Mouse (Mus musculus) neural tube, embryonic 13.5 days (tissue): ENCODE measurements around the gene Glyctk. TPM values are rescaled to one million over a fixed set of nuclear protein-coding genes. Genes with fewer than 3 reads are reported as not detected.

ENCODE experiments used
- ATAC-seq: fragments of 200-750 bp; cut with Nextera tagmentation; 2 replicates; pipeline ENCODE4 v1.8.0; 2017; ENCODE audit warnings: low read depth, mild to moderate bottlenecking, moderate TSS enrichment, moderate library complexity
- H3K27ac ChIP-seq: fragments of 300-500 bp; sonication (generic); replicated peaks from 2 replicates; pipeline ENCODE4 v1.5.1; 2015; ENCODE audit warnings: moderate library complexity, mild to moderate bottlenecking, inconsistent platforms
- H3K27me3 ChIP-seq: fragments of 300-500 bp; sonication (generic); 2 replicates; pipeline ENCODE4 v1.6.1; 2015; ENCODE audit warnings: mild to moderate bottlenecking, inconsistent platforms
- H3K36me3 ChIP-seq: fragments of 300-500 bp; sonication (generic); 2 replicates; pipeline ENCODE4 v1.6.1; 2015; ENCODE audit warnings: mild to moderate bottlenecking, inconsistent platforms
- H3K4me1 ChIP-seq: fragments of 300-500 bp; sonication (generic); replicated peaks from 2 replicates; pipeline ENCODE4 v1.6.1; 2015; ENCODE audit warnings: inconsistent platforms
- H3K4me2 ChIP-seq: fragments of 300-500 bp; sonication (generic); 2 replicates; pipeline ENCODE4 v1.6.1; 2015; ENCODE audit warnings: inconsistent platforms, mild to moderate bottlenecking, moderate library complexity
- H3K4me3 ChIP-seq: fragments of 300-500 bp; sonication (generic); 2 replicates; pipeline ENCODE4 v1.5.1; 2015; ENCODE audit warnings: mild to moderate bottlenecking, inconsistent platforms
- H3K9ac ChIP-seq: fragments of 300-500 bp; sonication (generic); 2 replicates; pipeline ENCODE4 v1.6.1; 2015; ENCODE audit warnings: moderate library complexity, mild to moderate bottlenecking, inconsistent platforms
- H3K9me3 ChIP-seq: fragments of 300-500 bp; sonication (generic); 2 replicates; pipeline ENCODE4 v1.6.1; 2016; ENCODE audit warnings: inconsistent platforms
- WGBS: fragments of 180-500 bp; shearing (Covaris S2); methylation state at CpG from one replicate; pipeline ENCODE4 v1.1.7; 2015; 5-methylcytosine and 5-hydroxymethylcytosine counted together
- polyA plus RNA-seq: library from polyadenylated mRNA; unstranded; fragments of >200 nt; fragmentation: Nextera tagmentation; extraction: Ambion mirVana; gene quantifications from 2 replicates; pipeline ENCODE4 v1.2.1, GENCODE M21; 2015

The Glyctk gene
- polyA plus RNA-seq, 1 experiment from 2014 or later, result 5.1 TPM

DNA sequence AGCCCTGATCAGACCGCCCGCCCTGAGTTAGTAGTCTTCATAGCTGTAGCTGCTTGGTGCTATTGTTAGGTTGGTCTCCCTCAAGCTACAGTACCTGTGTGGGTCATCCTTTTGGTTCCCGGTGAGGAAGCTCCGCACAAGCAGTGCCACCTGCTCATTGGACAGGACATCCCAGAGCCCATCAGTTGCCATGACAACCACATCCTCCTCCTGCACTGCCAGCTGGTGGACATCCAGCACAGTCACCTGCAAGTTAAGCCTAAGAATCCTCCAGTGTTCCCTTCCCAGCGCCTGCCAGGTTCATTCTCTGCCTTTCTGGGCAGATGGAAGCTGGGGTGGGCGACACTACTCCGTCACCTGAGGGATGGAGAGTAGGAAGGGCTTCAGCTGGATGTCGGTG lies 37.8 kb upstream of the Glyctk start:
- Histone ChIP-seq H3K9me3 (no peaks in the 10 kb centered on the region), H3K4me2 (no peak overlapping the region), H3K9ac (no peak overlapping the region), H3K4me1 (peaks cover 22% of the 10 kb centered on the region), H3K27ac (peak overlapping the region; percentile 38; the same call in 1 of the 2 replicates), H3K27me3 (no peaks in the 10 kb centered on the region), H3K4me3 (no peak overlapping the region), H3K36me3 (peaks cover 27% of the 10 kb centered on the region)
- no peak for ATAC-seq
- WGBS, result 81% methylated on average over 8 of the region's 8 CpGs

DNA sequence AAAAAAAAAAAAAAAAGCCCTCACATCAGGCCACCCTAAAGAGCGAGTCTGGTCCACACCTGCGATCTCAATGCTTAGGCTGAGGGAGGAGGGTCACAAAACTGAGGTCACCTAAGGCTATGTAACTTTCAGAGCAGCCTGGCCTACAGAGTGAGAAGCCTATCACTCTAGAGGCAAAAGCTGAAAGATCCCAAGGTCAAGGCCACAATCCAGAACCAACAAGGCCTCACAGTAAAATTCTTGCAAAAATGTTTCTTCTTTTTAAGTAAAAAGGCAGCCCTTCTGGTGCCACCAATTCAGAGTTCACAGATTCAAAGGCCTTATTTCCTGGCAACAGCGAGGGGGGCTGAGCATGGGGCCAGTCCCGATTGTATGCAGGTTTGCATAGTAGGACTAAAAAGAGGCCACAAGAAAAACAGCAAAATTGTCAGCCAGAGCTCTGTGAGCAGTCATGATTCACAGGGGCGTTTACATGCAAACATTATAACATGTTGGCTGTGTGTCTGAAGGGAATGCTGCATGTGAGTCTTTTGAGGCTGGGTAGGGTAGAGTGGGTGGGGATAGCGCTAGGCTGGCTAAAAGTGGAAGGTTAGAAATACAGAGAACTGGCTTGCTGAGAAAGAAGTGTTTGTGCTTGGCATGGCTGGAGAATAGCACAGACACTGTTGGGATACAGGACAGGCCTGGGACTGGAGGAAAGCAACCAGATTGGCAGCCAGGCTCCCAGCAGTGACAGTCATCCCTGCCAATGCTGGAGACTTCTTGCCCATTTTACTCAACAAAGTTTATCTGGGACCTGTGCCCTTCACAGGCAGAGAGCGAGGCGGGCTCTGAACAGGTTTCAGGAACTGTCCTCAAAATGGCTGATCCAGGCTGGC lies 36.2 kb upstream of the Glyctk start:
- Histone ChIP-seq H3K27ac (no peak overlapping the region), H3K4me2 (no peak overlapping the region), H3K4me1 (peaks cover 12% of the 10 kb centered on the region), H3K36me3 (peaks cover 43% of the 10 kb centered on the region), H3K27me3 (no peaks in the 10 kb centered on the region), H3K4me3 (no peak overlapping the region), H3K9me3 (no peaks in the 10 kb centered on the region), H3K9ac (no peak overlapping the region)
- no peak for ATAC-seq
- 90% methylated on average over 8 of the region's 8 CpGs for WGBS

DNA sequence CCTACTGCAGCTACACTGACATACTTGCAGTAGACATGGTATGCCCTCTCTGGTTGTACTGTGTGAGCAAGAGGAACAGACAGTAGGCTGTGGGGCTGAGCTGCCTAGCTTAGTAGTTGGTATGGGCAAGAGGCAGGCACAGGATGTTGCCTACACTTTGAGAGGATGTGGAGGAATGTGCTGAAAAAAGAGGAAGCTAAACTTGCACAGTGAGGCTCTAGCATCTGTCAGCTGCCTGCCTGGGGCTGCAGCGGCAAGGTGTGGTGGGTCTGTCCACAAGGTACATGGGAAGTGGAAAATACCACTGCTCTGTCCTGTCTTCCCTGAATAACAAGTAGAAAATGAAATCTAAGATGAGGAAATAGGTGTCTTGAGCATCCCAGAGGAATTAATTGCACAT lies 35.1 kb upstream of the Glyctk start:
- Histone ChIP-seq H3K9ac (no peak overlapping the region), H3K27me3 (no peaks in the 10 kb centered on the region), H3K36me3 (peaks cover 54% of the 10 kb centered on the region), H3K4me1 (peaks cover 9% of the 10 kb centered on the region), H3K4me3 (no peak overlapping the region), H3K4me2 (no peak overlapping the region), H3K27ac (no peak overlapping the region), H3K9me3 (no peaks in the 10 kb centered on the region)
- WGBS, result 89% methylated on average over 1 of the region's 1 CpGs
- no peak for ATAC-seq

GRCm38 (mm10) chr9:106192024-106192423 lies 34.1 kb upstream of the Glyctk start:
- H3K27ac ChIP-seq, result no peak overlapping the region
- no peak overlapping the region for H3K9ac ChIP-seq
- H3K36me3 ChIP-seq, result peaks cover 64% of the 10 kb centered on the region
- no peak for ATAC-seq
- H3K4me1 ChIP-seq, result peaks cover 9% of the 10 kb centered on the region
- WGBS, result 94% methylated on average over 8 of the region's 8 CpGs
- no peak overlapping the region for H3K4me2 ChIP-seq
- no peak overlapping the region for H3K4me3 ChIP-seq
- H3K9me3 ChIP-seq, result no peaks in the 10 kb centered on the region
- H3K27me3 ChIP-seq, result no peaks in the 10 kb centered on the region

- H3K27ac ChIP-seq, result no peak overlapping the region
- H3K27me3 ChIP-seq, result no peaks in the 10 kb centered on the region
- H3K9me3 ChIP-seq, result no peaks in the 10 kb centered on the region
- H3K4me1 ChIP-seq, result peaks cover 9% of the 10 kb centered on the region
- ATAC-seq, result no peak
- no peak overlapping the region for H3K9ac ChIP-seq
- peaks cover 71% of the 10 kb centered on the region for H3K36me3 ChIP-seq
- H3K4me3 ChIP-seq, result no peak overlapping the region
- 100% methylated on average over 1 of the region's 1 CpGs for WGBS
- no peak overlapping the region for H3K4me2 ChIP-seq
These were observed 33.4 kb upstream of the Glyctk start for GRCm38 (mm10) chr9:106191355-106191754.

GRCm38 (mm10) chr9:106183996-106184395 lies 26.1 kb upstream of the Glyctk start:
- WGBS, result 96% methylated on average over 5 of the region's 5 CpGs
- Histone ChIP-seq H3K27ac (no peak overlapping the region), H3K4me2 (no peak overlapping the region), H3K9me3 (no peaks in the 10 kb centered on the region), H3K4me3 (no peak overlapping the region), H3K27me3 (no peaks in the 10 kb centered on the region), H3K9ac (no peak overlapping the region), H3K36me3 (peaks cover 97% of the 10 kb centered on the region), H3K4me1 (no peaks in the 10 kb centered on the region)
- ATAC-seq, result no peak

GRCm38 (mm10) chr9:106182146-106182545 lies 24.2 kb upstream of the Glyctk start:
- no peak overlapping the region for H3K4me2 ChIP-seq
- H3K9me3 ChIP-seq, result no peaks in the 10 kb centered on the region
- no peak overlapping the region for H3K27ac ChIP-seq
- H3K4me1 ChIP-seq, result no peaks in the 10 kb centered on the region
- peaks cover 96% of the 10 kb centered on the region for H3K36me3 ChIP-seq
- whole genome bisulfite sequencing, result 97% methylated on average over 4 of the region's 4 CpGs
- no peaks in the 10 kb centered on the region for H3K27me3 ChIP-seq
- no peak overlapping the region for H3K9ac ChIP-seq
- no peak overlapping the region for H3K4me3 ChIP-seq
- ATAC-seq, result no peak

DNA sequence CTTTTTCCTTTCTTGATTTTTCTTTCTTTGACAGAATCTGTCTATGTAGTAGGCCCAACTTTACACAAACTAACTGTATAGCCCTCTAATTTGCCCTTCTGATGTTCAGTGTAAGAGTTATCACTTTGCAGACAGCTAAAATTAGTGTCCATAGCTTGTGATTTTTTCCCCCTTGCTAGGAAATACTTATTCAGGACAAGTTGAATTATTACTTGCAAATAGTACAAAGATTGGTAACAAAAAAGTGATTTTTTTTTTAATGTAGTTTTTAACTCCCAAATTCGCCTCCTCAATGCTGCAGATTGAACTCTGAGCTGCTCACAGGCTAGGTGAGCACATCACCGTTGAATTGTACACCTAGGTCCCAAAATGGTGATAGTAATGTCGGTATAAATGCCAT lies 22.0 kb upstream of the Glyctk start:
- Histone ChIP-seq H3K4me2 (no peak overlapping the region), H3K4me3 (no peak overlapping the region), H3K9me3 (no peaks in the 10 kb centered on the region), H3K9ac (no peak overlapping the region), H3K36me3 (peaks cover 87% of the 10 kb centered on the region), H3K27ac (no peak overlapping the region), H3K27me3 (no peaks in the 10 kb centered on the region), H3K4me1 (peaks cover 16% of the 10 kb centered on the region)
- no peak for ATAC-seq
- WGBS, result 96% methylated on average over 3 of the region's 3 CpGs

DNA sequence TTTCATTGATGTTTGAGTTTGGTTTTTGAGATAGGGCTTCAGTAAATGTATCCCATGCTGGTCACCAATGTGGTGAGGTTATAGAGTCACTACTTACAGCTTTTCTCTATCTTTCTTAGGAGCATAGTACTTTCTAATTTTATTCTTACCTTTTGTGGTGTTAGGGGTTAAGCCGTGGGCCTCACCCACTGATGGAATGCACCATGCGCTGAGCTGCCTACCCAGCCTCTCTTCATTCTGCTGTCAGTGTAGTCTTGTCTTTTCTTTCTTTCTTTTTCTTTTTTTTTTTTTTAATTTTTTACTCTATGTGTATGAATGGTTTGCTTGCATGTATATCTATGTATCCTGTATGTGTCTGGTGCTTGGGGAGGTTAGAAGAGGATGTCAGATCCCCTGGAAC lies 21.5 kb upstream of the Glyctk start:
- Histone ChIP-seq H3K4me2 (no peak overlapping the region), H3K9me3 (no peaks in the 10 kb centered on the region), H3K27me3 (no peaks in the 10 kb centered on the region), H3K36me3 (peaks cover 82% of the 10 kb centered on the region), H3K27ac (no peak overlapping the region), H3K9ac (no peak overlapping the region), H3K4me3 (no peak overlapping the region), H3K4me1 (peaks cover 21% of the 10 kb centered on the region)
- no peak for ATAC-seq
- 91% methylated on average over 2 of the region's 2 CpGs for WGBS

DNA sequence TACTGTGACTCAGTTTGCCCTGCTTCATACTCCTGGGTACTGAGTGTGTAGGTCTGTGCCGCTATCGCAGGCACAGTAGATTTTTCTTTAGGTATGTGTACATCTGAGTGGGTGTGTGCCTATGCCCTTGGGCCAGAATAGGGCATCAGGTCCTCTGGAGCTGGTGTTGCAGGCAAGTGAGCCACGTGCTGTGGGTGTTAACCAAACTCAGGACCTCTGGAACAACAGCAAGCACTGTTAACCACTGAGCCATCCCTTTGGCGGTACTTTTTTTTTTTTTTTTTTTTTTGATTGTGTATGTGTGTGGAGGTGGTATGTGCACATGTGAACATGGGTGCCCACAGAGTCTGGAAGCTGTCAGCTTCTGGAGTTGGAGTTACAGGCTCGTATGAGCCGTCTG lies 19.9 kb upstream of the Glyctk start:
- ATAC-seq, result no peak
- Histone ChIP-seq H3K36me3 (peaks cover 65% of the 10 kb centered on the region), H3K27ac (no peak overlapping the region), H3K4me2 (no peak overlapping the region), H3K4me3 (no peak overlapping the region), H3K9ac (no peak overlapping the region), H3K4me1 (peaks cover 37% of the 10 kb centered on the region), H3K9me3 (no peaks in the 10 kb centered on the region), H3K27me3 (no peaks in the 10 kb centered on the region)
- WGBS, result 89% methylated on average over 6 of the region's 6 CpGs

DNA sequence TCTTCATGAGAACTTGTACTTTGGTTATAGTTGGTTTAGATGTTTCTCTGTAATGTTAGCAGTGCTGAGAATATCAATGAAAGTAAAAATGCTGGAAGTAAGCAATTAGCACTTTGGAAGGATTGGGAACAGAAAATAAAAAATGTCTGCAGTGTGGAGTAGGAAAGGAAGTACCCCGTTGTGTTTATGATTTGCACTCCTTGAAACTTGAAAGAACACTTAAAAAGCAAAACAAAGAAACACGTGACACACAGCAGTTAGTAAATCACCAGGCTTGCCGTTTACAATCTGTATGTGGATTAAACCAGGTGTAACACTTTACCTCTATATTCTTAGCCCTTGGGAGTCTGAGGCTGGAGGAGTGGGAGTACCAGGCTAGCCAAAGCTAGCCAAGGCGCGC lies 18.8 kb upstream of the Glyctk start:
- Histone ChIP-seq H3K4me1 (peaks cover 47% of the 10 kb centered on the region), H3K27ac (no peak overlapping the region), H3K9me3 (no peaks in the 10 kb centered on the region), H3K9ac (no peak overlapping the region), H3K4me3 (no peak overlapping the region), H3K27me3 (no peaks in the 10 kb centered on the region), H3K36me3 (peaks cover 55% of the 10 kb centered on the region), H3K4me2 (no peak overlapping the region)
- 78% methylated on average over 5 of the region's 5 CpGs for WGBS
- no peak for ATAC-seq

DNA sequence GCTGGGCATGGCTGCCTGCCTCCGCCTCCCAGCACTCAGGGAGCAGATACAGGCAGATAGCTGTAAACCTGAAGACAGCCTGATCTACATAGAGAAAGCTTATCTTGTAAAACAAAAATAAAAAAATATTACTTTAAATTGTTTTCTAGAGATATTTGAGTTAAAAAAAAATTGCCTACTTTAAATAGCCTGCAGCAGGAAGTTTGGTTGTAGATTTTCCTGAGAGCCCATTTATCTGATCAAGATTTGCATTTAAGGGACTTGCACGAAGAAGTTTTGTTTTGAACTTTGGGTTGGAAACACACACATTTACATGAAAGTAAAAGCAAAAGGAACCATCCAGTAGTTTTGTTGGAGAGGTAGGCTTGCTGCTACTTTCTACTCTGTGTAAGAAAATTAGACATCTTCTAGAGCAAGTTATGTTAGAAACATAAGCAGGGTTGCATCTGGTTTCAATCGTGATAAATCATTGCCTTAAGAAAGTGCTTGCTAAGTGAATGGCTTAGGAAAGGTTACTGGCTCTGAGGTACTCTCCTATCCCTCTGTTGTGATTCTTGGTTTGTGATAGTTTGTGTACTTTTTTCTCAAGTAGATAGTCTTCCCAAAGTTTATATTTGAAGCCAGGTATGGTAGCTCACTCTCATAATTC lies 17.7 kb upstream of the Glyctk start:
- Histone ChIP-seq H3K4me3 (no peak overlapping the region), H3K27ac (no peak overlapping the region), H3K4me2 (0 out of 2 replicates have a peak overlapping the region, but pooled peaks have one; percentile 1), H3K9me3 (no peaks in the 10 kb centered on the region), H3K4me1 (peaks cover 47% of the 10 kb centered on the region), H3K9ac (no peak overlapping the region), H3K36me3 (peaks cover 44% of the 10 kb centered on the region), H3K27me3 (no peaks in the 10 kb centered on the region)
- no peak for ATAC-seq
- 81% methylated on average over 3 of the region's 3 CpGs for WGBS
